Mouse (Mus musculus) granulocyte monocyte progenitor cell, adult 5-6 weeks (primary cell): Measurements from ENCODE around the gene Dock1. TPM values are rescaled to one million over a fixed set of nuclear protein-coding genes. Genes with fewer than 3 reads are reported as not detected.
A peak's percentile ranks its signal among the peaks of the same experiment; 100 is the strongest.

ENCODE experiments used
- ATAC-seq: replicated peaks from 2 replicates; pipeline ENCODE4 v1.8.0; 2016; ENCODE audit warnings: mild to moderate bottlenecking, moderate TSS enrichment, inconsistent platforms; ENCODE audit not compliant: poor library complexity, severe bottlenecking
- total RNA-seq, 2 experiments: library from RNA; stranded (forward) in 1 of 2; stranded (reverse) in 1 of 2; fragments of 200-712, 200-1000 nt in 1 of 2; fragments of >200 nt in 1 of 2; fragmentation: Nextera tagmentation in 1 of 2; gene quantifications; 2 replicates each; pipeline ENCODE4 v1.2.3; 2014 to 2017

Dock1 gene
- total RNA-seq, 2 experiments from 2014 or later = 14.0 to 22.5 TPM

DNA sequence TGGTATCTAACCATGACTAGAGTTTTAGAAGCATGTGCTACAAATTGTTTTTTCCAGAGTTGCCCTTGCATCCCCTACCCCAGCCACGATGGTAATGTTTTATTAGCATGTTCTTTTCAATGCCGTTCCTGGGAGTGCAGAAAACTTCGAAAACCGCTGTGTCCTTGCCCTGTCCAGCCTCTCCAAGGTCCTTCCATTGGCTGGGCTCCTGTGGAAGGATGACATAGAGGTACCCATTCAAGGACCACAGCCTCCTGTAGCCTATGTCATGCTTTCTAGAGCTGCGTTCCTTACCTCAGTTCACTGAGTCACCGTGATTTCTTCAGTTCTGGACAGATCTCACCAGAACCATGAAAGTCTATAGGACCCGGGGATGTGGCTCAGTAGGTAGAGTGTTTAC, 431.5 kb downstream of the Dock1 start:
- ATAC-seq = no peak

DNA sequence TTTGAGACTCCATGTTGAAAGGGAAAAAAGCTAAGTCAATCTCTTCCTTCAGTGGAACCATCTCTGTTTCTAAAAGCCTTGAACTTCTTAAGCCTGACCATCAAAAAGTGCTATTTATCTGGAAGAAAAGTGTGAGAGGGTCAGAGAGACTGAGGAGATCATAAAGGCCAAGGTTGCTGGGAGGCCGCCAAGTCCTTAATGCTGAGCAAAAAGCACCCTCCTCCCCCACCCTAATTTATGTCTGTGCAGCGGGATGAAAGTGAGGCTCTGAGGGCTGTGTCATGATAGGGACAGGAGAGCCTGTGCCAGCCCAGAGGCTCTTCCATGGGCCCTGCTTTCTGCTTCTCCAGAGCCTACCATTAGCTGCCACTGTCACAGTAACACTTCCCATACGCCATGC, 436.1 kb downstream of the Dock1 start:
- ATAC-seq = no peak

DNA sequence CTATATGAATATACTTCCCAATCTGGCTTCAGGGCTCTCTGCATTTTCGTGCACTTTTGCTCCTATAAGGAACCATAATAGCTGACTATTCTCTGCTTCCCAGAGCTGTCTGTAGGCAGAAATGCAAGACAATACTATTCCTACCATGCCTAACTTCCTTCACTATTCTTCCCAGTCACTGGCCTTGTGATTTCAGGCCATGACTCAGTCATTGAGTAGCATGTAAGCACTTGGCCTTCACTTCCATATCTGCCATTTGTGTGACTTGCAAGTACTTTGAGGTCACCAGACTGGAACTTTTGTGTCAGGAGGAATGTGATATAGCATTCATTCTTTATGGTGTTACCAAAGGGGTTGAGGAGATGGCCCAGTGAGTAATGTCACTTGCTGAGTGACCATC, 439.9 kb downstream of the Dock1 start:
- no peak for ATAC-seq

DNA sequence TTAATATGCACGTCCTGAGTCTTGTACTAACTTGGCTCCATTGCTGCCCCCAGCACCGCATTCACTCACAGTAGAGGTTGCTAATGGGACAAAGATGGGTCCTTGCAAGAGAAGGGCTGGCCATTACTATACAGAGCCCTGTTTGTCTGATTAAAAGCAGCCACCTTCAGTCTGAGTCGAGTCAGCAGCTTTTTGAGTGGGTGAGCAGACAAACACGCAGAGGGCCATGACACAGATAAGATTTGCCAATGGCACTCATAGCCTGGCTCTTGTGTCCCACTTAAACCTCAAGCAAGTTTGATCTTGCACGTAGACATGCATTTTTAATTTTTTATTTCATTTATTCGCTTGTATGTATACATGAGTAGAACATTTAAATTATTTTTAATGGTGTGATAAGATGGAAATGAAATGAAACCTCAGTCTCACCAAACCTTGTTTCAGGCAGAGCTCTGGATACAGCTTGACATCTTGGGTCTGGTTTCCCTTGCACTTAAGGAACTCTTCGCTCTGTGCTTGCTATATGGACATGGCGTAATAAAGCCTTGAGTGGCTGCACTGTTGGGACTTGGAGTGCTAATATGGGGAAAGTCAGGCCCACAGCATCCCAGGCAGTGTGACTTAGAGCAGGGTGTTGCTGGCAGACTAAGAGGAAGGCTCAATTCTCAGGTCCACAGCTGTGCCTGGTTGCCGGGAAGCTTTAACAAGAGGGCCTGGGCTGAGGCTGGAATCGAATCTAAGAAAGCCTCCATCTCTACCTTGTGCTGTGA, 455.0 kb downstream of the Dock1 start:
- no peak for ATAC-seq

DNA sequence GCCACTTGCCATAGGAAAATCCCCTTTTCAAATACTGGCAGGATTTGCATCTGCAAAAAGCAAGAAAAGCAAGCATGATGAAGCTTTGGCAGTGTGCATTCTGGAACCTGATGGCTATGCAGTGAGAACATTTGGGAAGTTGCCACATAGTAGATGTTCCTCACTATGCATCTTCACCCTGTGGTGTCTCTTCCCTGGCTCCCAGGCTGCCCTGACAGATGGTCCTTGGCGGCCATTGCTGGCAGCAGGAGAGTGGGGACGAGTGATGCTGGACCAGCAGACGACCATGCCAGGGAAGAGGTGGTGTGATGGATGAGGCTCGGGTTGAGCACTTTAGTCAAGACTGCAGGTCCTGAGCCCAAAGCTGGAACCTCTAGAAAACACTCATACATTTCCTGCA, 462.0 kb downstream of the Dock1 start:
- no peak for ATAC-seq

DNA sequence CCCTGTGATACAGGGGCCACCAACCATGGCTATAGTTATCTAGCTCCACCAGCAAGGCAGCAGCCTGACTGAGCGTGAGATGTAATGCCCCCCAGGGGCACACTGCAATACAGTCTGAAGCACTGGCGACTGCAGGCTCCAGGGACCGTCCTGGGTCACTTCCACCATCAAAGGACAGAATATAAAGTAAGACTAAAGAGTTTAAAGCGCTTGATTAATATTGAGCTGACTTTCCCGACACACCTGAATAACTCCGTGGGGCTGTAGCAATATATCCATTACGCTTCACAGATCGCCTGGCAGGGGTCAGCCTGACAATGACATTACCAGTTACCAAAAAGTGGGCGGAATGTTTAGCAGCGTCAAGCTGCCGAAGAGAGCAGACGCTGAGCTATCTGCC, 464.2 kb downstream of the Dock1 start:
- no peak for ATAC-seq

DNA sequence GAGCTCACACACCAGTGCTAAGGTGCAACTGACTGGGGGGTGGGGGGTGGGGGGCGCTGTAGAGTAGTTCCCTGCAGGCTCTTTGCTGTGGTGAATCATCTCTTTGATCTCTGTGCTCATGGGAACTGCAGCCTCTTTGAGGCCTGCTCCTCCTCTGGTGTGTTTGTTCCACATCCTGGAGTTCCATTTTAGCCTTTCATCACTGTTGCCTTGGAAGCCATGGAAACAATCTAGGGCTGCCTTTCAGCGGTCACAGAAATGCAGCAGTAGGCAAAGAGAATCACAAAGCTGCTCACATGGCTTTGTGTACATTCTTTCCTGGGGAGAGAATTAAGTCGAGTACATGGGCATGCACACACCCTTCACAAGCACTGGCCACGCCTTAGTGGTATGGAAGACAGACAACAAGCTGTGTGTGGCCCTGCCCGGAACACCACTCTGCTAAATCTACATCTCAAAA, 468.7 kb downstream of the Dock1 start:
- no peak for ATAC-seq

DNA sequence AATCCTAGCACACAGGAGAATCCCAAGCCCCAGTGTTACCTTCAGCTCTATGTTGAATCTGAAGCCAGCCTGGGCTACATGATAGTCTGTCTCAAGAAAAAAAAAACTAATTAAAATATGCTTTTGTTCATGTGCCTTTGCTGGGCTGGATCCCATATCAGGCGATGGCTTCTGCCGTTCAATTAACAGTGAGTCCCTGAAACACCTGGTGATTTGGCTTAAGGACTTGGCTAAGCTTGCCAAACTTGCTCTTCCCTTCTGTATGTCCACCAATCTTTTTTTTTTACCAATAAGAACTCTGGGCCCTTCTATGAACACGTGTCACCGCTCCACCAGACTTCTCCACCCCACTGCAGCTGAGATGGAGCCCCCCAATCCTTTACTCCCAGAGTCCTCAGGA, 474.3 kb downstream of the Dock1 start:
- no peak for ATAC-seq

DNA sequence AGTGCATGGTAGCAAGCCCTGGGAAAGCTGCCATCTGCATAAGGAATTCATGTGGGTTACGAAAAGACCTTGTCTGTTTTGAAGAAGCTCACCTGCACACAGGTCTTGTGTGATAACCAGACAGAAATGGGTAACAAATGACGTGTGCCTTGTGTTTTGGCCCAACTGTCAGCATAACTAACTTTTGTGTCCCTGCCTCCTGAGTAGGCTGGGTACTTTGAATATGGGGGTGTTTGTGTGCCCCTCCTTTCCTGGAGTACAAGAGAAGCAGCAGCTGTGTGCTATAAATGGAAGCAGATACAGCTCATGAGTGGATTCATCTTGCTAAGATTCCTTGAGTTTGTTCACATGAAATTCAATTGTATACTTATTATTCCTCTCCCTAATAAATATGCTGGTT, 480.5 kb downstream of the Dock1 start:
- no peak for ATAC-seq

DNA sequence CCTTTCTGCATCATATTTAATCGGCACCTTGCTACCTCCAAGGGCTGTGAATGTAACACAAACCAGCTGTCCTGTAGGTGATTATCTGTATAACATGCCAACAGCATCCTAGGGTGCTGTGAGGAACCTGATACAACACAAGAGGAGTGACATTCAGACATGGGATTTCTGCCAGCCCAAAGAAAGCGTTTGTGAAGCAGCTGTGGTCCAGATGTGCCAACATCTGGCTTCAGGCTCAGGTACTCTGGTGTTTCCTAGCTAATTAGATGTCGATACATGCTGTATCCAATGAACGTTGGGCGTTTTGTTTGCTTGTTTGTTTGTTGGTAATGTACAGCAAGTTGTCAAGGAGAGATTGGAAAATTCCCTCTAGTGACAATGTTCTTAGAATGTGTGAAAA, 487.1 kb downstream of the Dock1 start:
- no peak for ATAC-seq

DNA sequence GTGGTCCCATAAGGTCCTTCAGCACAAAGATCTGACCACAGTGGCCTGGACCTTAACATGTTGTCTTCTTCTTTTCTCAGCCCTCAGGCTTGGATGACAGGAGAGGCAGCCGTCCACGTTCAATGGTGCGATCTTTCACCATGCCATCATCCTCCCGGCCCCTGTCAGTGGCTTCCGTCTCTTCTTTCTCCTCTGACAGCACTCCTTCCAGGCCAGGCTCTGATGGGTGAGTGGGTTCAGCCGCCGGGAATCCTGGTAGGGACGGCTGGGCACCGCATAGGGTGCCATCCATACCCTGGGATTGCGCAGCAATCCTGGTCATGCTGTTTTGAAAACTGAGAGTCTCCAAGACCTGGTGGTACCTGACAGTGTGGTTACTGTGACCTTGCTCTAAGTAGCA, 487.9 kb downstream of the Dock1 start:
- no peak for ATAC-seq

DNA sequence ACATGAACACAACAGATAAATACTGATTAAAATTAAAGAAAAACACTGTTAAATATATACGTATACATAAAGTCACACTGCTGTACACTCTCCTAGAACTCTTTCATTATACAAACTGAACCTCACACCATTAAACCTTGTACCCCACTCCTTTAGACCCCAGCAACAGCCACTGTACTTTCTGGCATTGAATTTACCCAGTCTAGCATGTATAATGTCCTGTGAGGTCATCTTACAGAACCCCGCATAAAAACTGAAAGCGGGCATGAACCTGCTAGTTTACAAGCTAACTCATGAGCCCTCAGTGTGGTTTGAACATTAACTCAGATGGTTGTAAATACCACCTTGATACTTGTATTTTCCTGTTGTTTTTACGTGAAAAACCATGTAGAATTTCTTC, 489.2 kb downstream of the Dock1 start:
- ATAC-seq = no peak

DNA sequence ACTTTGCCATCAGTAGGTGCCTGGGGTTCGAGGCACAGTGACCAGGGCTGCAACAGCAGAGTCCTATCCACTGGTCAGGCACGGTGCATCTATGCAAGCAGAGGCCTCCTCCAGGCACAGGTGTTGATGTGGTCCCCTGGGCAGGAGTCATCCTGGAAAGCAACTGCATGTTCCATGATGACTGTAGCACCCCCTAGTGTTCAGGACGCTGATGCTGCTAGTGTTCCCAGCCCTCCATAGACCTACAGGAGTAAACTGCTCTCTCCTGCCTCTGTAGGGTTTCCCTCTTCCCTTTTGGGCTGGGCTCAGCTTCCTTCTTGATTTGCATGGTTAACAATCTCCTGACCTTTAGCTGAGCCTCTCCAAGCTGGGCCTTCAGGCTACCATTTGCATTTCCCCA, 494.7 kb downstream of the Dock1 start:
- ATAC-seq = peak; percentile 73

DNA sequence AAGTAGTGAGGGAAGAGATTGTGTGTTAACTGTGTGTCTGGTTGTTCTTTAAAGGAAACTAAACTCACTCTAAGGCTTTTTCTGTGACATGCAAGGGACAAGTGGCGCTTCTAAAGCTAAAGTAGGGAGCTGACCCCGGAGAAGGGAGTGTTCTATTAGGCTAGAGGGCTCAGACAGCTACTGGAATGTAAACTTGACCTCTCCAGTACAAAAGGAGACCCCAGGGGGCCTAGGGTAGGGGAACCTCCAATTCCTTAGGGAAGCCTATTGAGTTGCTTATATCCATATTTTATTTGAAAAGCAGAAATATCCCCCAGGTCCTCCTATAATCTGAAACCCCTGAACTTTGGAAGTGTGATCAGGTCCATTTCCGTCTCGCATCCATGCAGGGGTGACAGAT, 499.5 kb downstream of the Dock1 start:
- no peak for ATAC-seq

DNA sequence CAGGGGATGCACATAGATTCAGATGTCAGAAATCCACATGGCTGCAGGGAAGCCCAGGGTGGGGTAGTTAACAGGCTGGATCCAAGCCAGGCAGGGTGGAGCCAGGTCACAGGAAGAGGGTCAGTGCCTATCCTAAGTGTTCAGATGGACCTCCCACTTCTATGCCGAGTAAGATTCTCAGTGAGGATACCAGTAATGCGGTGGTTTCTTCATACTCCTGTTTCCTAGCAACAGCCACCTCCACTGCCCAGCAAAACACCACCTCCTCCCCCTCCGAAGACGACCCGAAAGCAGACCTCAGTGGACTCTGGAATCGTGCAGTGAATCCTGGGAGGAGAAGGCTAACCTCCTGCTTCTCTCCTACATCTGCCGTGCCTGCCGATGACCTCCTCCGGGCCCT, 501.8 kb downstream of the Dock1 start:
- ATAC-seq = no peak

DNA sequence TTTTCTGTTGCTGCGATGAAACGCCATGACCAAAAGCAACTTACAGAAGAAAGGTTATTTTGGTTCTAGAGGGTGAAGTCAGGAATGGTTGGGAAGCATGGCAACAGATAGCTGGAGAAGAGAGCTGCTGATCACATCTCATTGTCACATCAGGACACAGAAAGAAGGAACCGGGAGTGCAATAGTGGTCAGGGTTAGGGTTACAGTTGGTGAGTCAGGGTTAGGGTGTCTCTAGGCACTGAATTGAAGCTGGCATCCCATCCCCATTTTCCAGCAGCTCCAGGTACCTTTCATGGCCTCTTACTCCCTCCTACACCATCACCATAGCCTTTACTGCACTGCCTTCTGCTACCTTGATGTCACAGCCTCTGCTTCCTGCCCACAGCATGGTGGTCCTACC, 523.7 kb downstream of the Dock1 start:
- ATAC-seq = peak; percentile 56; the same call in 1 of the 2 replicates

DNA sequence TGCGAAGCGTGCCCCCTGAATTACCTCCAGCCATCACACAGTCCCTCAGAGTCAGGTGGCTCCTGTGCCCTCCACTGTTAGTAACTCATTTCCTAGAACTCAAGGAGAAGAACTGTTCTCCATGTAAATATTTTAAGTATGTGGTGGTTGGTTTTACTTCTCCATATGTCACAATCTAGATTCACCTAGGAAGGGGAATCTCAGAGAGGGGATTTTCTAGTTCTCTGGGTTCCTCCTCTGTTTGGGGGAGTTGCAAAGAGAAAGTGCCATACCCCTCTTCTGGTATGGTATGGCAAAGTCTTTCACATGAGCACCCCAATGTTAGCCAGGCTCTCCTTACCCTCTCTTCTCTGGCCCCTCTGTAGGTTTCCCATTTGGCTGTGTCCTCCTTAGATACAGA, 525.2 kb downstream of the Dock1 start:
- ATAC-seq = peak; percentile 53

DNA sequence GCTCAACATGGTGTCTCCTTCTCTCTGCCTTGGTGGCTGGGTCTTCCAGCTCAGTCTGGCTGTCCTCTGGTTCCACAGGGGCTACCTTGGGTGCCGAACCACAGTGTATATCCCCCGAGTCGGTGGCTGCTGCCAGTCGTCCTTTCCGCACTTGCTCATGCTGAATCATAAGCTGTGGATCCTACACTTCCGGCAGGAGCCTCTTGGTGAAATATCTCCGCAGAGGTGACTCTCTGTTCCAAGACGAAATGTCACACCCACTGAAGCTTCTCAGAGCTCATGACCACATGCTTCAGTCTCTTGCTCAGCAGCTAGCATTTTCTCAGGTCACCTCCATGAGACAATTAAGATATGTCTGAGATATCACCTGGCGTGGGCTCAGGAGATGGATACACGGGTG, 526.4 kb downstream of the Dock1 start:
- no peak for ATAC-seq

DNA sequence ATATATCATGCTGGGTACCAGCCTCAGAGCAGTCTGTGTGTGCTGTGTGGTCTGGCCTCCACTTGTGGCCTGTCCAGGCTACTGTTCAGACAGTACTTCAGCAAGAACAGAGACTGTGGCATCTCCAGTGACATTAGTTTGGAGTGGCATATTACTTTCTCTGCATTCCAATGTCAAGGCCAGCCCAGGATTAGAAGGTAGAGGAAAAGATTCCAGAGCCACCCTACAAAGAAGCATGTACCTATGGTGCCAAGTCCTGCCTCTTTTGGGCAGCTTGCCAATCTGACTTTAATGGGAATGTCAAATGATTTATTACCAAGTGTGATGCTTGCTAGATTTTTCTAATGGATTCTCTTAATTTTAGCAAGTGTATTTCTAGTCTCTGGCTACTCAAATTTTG, 533.5 kb downstream of the Dock1 start:
- no peak for ATAC-seq

DNA sequence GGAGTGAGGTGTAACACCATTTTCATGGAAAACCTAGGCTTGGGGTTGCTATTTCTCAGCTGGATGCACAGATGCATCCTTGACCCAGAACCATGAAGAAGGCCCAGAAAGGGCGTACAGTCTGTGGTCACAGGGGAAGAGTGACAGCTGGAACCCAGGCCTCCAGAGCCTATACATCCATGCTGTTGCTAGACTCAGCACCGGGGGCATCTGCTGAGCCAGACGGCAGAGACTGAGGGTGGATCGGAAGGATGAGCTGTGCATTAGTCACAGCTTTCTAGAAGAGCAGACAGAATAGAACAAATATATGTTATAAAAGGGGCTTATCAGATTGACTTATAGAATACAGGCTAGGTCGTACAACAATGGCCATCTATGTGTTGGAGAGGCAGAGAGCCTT, 534.7 kb downstream of the Dock1 start:
- no peak for ATAC-seq

DNA sequence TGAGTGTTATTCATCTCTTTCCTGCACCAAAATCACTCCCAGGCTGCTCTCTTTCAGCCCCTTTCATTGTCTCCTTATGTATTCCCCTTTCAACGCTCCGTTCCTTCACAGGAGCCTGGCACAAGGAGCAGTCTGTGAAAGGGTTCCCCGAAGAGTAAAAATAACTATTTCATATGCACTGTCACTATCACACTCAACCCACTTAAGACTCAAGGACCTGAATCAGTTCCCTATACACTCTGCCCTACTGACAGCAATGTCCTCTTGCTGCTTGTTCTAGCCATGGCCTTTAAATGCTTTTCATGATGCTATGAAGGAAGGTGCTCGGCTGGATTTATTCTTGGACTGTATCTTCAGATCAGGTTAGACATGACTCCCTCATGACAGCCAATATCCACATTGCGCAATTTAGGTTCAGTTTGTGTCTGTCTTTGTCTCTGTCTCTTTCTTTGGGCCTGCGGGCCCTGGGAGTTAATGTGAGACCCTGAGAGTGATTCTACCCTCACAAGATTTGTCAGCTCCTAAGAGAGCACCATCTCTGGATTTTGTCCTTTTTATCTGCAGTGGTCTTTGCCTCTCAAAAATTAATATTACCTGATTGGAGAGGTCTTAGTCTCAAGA, 538.6 kb downstream of the Dock1 start:
- ATAC-seq = no peak

DNA sequence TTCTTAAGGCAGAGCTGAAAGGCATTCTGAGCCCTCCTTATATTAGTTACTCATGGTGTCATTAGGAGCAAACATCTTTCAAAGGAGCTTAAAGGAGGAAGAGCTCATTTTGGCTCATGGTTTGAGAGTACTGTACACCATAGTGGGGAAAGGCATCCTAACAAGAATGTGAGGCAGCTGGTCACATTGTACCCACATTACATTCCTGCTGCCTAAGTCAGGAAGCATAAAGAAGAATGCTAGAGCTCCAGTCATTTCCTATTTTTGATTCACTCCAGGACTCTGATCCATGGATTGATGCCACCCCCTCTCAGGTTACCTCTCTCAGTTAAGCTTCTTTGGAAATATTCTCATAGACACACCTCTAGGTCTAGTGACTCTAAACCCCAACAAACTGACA, 539.8 kb downstream of the Dock1 start:
- no peak for ATAC-seq
